Mouse (Mus musculus) midbrain, embryonic 16.5 days (tissue): ENCODE results near the gene Elovl7. TPM values are rescaled to one million over a fixed set of nuclear protein-coding genes. Genes with fewer than 3 reads are reported as not detected.

ENCODE experiments used
- ATAC-seq: fragments of 200-750 bp; cut with Nextera tagmentation; 2 replicates; pipeline ENCODE4 v1.8.0; 2017; ENCODE audit warnings: moderate TSS enrichment
- H3K27ac ChIP-seq: fragments of 300-500 bp; sonication (generic); 2 replicates; pipeline ENCODE4 v1.5.1; 2014; ENCODE audit warnings: mild to moderate bottlenecking, low read length, mixed read lengths
- H3K27me3 ChIP-seq: fragments of 300-500 bp; sonication (generic); 2 replicates; pipeline ENCODE4 v1.6.1; 2014; ENCODE audit warnings: low read depth, low read length, mixed read lengths; ENCODE audit not compliant: control insufficient read depth, insufficient read depth
- H3K36me3 ChIP-seq: fragments of 300-500 bp; sonication (generic); 2 replicates; pipeline ENCODE4 v1.6.1; 2014; ENCODE audit warnings: mild to moderate bottlenecking, low read length, moderate library complexity, mixed read lengths; ENCODE audit not compliant: control insufficient read depth, insufficient read depth
- H3K4me1 ChIP-seq: fragments of 300-500 bp; sonication (generic); 2 replicates; pipeline ENCODE4 v1.6.1; 2014; ENCODE audit warnings: mild to moderate bottlenecking, low read length, mixed read lengths; ENCODE audit not compliant: control insufficient read depth, insufficient read depth
- H3K4me2 ChIP-seq: fragments of 300-500 bp; sonication (generic); 2 replicates; pipeline ENCODE4 v1.6.1; 2014; ENCODE audit warnings: mild to moderate bottlenecking, low read length, mixed read lengths
- H3K4me3 ChIP-seq: fragments of 300-500 bp; sonication (generic); 2 replicates; pipeline ENCODE4 v1.5.1; 2014; ENCODE audit warnings: low read depth, mild to moderate bottlenecking, low read length, moderate library complexity, mixed read lengths
- H3K9ac ChIP-seq: fragments of 300-500 bp; sonication (generic); 2 replicates; pipeline ENCODE4 v1.6.1; 2014; ENCODE audit warnings: low read depth, low read length, mixed read lengths
- H3K9me3 ChIP-seq: fragments of 300-500 bp; sonication (generic); replicated peaks from 2 replicates; pipeline ENCODE4 v1.6.1; 2014; ENCODE audit warnings: mild to moderate bottlenecking, low read length, mixed read lengths; ENCODE audit not compliant: control insufficient read depth, poor library complexity, severe bottlenecking
- WGBS: fragments of 180-500 bp; shearing (Covaris S2); extraction: QIAGEN DNeasy Blood & Tissue Kit; methylation state at CpG from one replicate; pipeline ENCODE4 v1.1.7; 2014; 5-methylcytosine and 5-hydroxymethylcytosine counted together
- polyA plus RNA-seq: library from polyadenylated mRNA; unstranded; fragments of >200 nt; fragmentation: Nextera tagmentation; extraction: Ambion mirVana; gene quantifications from 2 replicates; pipeline ENCODE4 v1.2.1, GENCODE M21; 2015

The Elovl7 gene
- polyA plus RNA-seq, 1 experiment from 2014 or later: 2.3 TPM

DNA sequence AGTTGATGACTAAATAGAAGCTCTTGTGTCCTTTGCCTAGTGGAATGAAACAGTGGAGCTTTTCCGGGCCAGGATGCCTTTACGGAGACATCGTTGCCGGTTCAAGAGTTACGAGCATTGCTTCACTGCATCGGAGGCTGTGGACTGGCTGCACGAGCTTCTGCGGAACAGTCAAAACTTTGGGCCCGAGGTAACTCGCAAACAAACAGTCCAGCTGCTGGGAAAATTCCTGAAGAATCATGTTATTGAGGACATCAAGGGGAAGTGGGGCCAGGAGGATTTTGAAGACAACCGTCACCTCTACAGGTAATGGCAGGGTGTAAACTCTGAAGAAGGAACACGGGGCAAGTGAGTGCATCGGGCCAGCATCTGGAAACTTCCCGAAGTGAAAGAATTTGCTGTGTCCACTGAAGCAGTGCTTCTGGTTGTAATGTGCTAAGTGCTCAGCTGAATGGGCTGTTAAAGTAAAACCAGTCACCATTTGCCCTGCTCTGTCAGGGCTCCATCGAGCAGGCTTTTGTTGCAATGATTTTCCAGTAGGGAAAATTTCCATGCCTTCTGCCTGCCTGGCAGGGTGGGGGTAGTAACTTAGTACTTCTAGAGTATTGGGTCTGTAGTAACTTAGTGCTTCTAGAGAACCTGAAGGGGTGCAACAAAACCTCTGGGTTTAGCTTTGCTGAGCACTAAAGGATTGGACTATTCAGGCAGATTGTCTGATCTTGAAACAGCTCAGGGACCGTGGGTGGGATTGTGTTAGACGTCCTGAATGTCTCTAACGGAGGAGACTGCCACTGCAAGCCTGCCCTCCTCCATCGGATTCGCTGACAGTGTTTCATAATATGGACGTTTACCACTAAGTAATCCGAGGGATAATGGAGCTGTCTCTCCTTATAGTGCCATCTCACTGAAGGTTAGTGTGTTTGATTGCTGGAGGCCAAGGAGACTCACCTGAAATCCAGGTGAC lies 109.9 kb downstream of the Elovl7 start:
- H3K9ac ChIP-seq: no peak overlapping the region
- 92% methylated on average over 22 of the region's 22 CpGs for WGBS
- no peaks in the 10 kb centered on the region for H3K27me3 ChIP-seq

DNA sequence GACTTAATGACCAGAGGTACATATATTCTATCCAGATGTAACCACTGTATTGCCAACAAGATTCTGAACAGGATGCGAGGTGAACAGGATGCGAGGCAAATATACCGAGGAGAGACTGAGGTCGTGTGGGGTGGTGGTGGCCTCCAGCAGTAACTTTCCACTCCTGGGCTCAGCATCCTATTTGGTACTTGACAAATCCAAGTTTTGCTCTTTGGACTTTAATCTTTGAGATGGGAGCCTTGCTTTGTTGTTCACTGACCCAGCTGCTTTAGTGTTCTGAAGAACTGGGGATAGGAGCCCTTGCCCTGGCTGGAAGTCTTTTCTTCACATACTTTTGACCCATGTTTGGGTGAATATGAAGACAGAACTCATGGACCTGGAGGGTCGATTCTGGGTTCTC lies 111.7 kb downstream of the Elovl7 start:
- Histone ChIP-seq H3K4me2 (no peak overlapping the region), H3K36me3 (no peaks in the 10 kb centered on the region), H3K27ac (no peak overlapping the region), H3K4me1 (no peaks in the 10 kb centered on the region), H3K27me3 (no peaks in the 10 kb centered on the region), H3K9me3 (no peaks in the 10 kb centered on the region), H3K9ac (no peak overlapping the region), H3K4me3 (no peak overlapping the region)
- 91% methylated on average over 5 of the region's 5 CpGs for WGBS
- no peak for ATAC-seq

More for the DNA sequence above, 109.9 kb downstream of the Elovl7 start:
- Histone ChIP-seq H3K9me3 (no peaks in the 10 kb centered on the region), H3K36me3 (no peaks in the 10 kb centered on the region), H3K4me2 (no peak overlapping the region), H3K27ac (no peak overlapping the region), H3K4me3 (no peak overlapping the region), H3K4me1 (no peaks in the 10 kb centered on the region)
- no peak for ATAC-seq

DNA sequence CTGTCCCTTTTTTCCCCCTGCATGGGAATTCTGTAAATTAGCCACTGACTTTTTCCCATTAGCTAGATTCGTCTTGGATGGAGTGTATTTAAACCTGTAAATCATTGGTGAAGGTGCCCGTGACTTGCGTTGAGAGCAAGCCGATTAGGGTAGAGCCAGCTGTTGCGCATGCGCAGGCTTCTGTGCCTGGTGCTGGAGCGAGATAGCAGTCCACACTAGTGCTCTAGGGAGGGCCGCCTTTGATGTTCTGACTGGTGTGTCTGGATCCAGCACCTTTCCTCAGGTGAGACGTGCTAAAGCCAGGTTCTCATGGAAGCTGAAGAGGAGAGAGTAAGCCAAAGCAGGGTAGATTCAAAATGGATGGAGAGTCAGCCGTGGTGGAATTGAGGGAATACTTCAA lies 112.1 kb downstream of the Elovl7 start:
- ATAC-seq: no peak
- 94% methylated on average over 10 of the region's 10 CpGs for WGBS
- Histone ChIP-seq H3K4me1 (no peaks in the 10 kb centered on the region), H3K9me3 (no peaks in the 10 kb centered on the region), H3K27ac (no peak overlapping the region), H3K27me3 (no peaks in the 10 kb centered on the region), H3K4me3 (no peak overlapping the region), H3K4me2 (no peak overlapping the region), H3K36me3 (no peaks in the 10 kb centered on the region), H3K9ac (no peak overlapping the region)

DNA sequence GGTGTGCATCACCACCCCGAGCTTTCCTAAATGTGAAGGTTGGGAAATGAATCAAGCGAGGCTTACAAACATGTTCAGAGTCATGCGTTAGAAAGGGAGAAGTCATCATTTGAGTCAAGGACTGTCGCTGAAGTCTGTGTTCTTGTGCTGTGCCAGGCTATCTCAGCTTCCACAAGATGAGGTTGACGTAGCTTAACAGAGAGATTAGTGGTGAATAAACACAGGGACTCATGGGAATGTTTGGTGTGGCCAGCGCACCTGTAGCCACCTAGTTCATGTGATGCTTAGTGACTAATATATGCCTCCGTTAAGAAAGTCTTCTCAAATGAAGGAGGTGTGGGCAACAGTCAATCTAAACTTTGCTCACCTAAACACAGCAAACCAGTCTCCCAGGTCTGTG lies 112.8 kb downstream of the Elovl7 start:
- no peak overlapping the region for H3K4me3 ChIP-seq
- no peak for ATAC-seq
- no peaks in the 10 kb centered on the region for H3K4me1 ChIP-seq
- no peak overlapping the region for H3K4me2 ChIP-seq
- 91% methylated on average over 7 of the region's 7 CpGs for WGBS
- no peak overlapping the region for H3K27ac ChIP-seq
- no peaks in the 10 kb centered on the region for H3K9me3 ChIP-seq
- no peak overlapping the region for H3K9ac ChIP-seq
- no peaks in the 10 kb centered on the region for H3K36me3 ChIP-seq
- no peaks in the 10 kb centered on the region for H3K27me3 ChIP-seq

DNA sequence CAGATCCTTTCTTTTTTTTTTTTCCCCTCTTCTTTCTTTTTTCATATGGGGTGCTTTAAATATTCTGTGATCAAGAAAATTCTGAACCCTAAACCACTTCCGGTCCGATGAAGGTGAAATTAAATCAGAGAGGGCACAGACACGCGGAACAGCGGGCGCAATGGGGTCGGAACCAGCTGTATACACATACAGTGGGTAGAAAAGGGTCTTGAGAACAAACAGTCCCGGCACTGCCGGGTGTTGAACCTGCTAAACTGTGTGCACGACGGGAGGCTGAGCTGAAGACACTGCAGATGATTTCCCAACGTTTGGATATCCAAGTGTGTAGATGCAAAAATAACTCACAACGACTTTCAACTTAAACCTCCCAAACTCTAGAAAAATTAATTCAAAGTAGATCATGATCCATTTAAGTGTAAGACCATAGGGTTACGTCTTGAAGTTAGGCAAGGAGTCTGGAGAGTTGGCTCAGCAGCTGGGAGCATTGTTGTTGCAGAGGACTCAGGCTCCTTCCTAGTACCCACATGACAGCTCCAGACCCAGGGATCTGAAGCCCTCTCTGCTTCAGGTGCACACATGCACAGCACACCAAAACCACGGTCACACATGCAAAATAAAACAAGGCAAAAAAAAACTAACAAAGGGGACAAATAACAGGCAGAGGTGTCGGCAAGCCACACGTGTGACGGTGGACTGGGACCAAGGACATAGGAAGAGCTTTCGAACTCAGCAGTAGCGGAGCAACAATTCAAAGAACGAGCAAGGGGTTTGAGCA lies 114.4 kb downstream of the Elovl7 start:
- 92% methylated on average over 21 of the region's 21 CpGs for WGBS
- Histone ChIP-seq H3K27ac (no peak overlapping the region), H3K9me3 (no peaks in the 10 kb centered on the region), H3K9ac (no peak overlapping the region), H3K4me1 (no peaks in the 10 kb centered on the region), H3K36me3 (no peaks in the 10 kb centered on the region), H3K4me3 (no peak overlapping the region), H3K4me2 (no peak overlapping the region), H3K27me3 (no peaks in the 10 kb centered on the region)
- ATAC-seq: no peak

DNA sequence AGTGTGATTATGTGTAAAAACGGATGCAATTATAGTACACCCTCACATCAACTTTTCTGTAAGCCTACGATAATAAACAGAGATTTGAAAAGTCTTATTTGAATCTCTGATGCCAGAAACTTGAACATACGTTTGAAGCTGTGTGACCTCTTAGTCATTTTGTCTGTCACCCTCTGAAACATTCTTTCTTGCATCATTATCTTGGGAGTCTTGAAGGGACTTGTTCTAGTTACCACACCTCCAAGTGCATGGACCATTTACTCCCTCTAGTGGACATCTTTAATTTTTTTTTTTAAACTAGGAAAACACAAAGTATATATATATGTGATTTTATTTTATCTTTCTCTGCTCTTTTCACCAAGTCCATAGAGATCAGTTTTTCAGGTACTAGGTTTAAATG lies 115.5 kb downstream of the Elovl7 start:
- 71% methylated on average over 3 of the region's 3 CpGs for WGBS
- ATAC-seq: no peak
- no peak overlapping the region for H3K9ac ChIP-seq
- no peaks in the 10 kb centered on the region for H3K9me3 ChIP-seq
- H3K4me3 ChIP-seq: no peak overlapping the region
- H3K27me3 ChIP-seq: no peaks in the 10 kb centered on the region
- no peak overlapping the region for H3K27ac ChIP-seq
- H3K4me1 ChIP-seq: no peaks in the 10 kb centered on the region
- H3K36me3 ChIP-seq: no peaks in the 10 kb centered on the region
- no peak overlapping the region for H3K4me2 ChIP-seq

Other genes starting within 250 kb of the Elovl7 start
- gene Smim15, start 170.0 kb upstream of the Elovl7 start, polyA plus RNA-seq: 32.3 and 32.5 TPM in 2 replicates
- 68.5 TPM in 2 replicates for gene Ndufaf2, start 55.8 kb upstream of the Elovl7 start, polyA plus RNA-seq
- 32.0 and 33.6 TPM in 2 replicates for gene Ercc8, start 55.7 kb upstream of the Elovl7 start, polyA plus RNA-seq
- gene Depdc1b, start 101.9 kb downstream of the Elovl7 start, polyA plus RNA-seq: 1.6 and 1.8 TPM in 2 replicates
- gene Pde4d, start 235.5 kb downstream of the Elovl7 start, polyA plus RNA-seq: 21.8 and 22.6 TPM in 2 replicates